Mouse (Mus musculus) skeletal muscle tissue, postnatal 0 days (tissue): ENCODE results near the gene Gm10160. TPM values are rescaled to one million over a fixed set of nuclear protein-coding genes. Genes with fewer than 3 reads are reported as not detected.

Experiments used
- polyA plus RNA-seq: library from polyadenylated mRNA; unstranded; fragments of >200 nt; fragmentation: Nextera tagmentation; extraction: Ambion mirVana; gene quantifications from 2 replicates; pipeline ENCODE4 v1.2.1, GENCODE M21; 2015

The Gm10160 gene
- not detected in 2 replicates for polyA plus RNA-seq

DNA sequence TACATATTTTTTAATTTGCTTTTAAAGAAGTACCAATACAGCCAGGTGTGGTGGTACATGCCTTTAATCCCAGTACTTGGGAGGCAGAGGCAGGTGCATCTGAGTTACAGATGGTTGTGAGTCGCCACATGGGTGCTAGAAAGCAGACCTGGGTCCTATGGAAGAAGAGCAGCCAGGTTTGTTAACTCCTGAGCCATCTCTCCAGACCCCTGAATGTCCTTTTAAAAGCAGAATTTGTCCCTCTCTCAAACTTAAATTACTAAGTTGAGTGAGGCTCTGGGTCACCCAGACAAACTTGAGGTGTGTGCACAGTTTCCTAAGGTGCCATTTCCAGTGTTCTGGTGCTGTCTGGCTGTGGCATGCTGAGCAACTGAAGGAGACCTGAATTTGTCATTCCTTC is at the start of gene Gm10160:
Gm10160 (minus strand) TSS at position 101 of the 400 bp plus-strand sequence.

DNA sequence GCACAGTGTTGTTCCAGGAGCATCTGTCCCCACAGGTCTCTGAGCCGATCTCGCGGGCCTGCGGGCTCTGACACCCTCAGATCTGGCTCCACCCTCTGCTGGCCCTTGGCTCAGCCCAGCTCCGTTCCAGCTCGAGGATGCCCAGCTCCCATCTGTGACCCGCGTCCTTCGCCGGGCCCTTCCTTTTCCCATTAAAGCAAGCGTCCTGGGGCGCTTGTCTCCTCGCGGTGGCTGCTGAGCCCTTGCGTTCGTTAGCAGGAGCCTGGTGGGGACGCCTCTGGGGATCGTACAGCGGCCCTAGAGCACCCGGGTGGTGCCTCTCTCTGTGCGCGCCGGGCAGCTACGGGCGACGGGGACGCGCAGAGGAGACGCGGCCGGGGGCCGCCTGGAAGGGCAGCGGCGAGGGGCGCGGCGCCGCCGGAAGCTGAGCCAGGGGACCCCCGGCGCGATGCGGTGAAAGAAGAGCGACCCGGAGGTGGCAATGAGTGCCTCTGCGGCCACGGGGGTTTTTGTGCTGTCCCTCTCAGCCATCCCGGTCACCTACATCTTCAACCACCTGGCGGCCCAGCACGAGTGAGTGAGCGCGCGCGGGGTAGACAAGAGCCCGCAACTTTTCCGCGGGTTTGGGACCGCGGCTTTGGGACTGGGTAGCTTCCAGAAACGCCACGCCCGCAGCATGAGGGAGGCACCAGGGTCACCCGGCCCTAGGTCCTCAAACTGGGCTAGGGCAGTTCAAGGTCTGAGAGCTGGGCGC is 3.6 kb upstream of the Gm10160 start, which contains the start of gene Tm6sf1:
Tm6sf1 (plus strand) TSS at position 34 of the 754 bp plus-strand sequence.

DNA sequence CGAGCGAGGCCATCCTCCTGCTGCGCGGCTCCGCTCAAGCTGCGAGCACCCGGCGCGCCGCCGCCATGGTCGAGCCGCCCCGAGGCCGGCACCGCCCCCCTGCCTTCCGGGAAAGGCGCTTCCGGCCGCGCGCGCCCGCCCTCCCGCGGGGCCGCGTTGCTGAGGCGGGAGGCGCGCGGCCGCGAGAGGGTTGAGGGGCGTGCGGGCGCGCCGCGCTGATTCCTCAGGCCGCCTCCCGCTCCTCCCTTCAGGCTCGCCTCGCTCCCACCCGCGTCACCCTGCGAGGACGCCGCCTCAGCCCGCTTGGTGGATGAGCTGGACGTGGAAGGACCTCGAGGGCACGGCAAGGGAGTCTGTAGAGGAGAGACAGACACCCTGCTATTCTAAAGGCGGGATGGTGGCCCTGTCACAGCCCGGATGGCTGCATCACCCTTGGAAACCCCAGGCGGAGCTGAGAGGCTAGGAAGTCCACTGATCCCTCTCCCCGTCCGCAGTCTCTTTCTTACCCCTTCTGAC is 26.2 kb downstream of the Gm10160 start, which contains the start of gene Btbd1:
Btbd1 (minus strand) TSS at position 53 of the 516 bp plus-strand sequence.

Other genes starting within 250 kb of the Gm10160 start
- 10.4 and 13.9 TPM in 2 replicates for gene Homer2, start 148.3 kb downstream of the Gm10160 start, polyA plus RNA-seq
- 85.6 and 87.4 TPM in 2 replicates for gene Ramac, start 92.9 kb downstream of the Gm10160 start, polyA plus RNA-seq
- gene 3110040N11Rik, start 66.3 kb downstream of the Gm10160 start, polyA plus RNA-seq = 28.0 and 33.7 TPM in 2 replicates
- 143 and 172 TPM in 2 replicates for gene Btbd1, start 26.4 kb downstream of the Gm10160 start, polyA plus RNA-seq
- gene Tm6sf1, start 3.2 kb upstream of the Gm10160 start, polyA plus RNA-seq = 160 and 179 TPM in 2 replicates
- gene Hdgfl3, start 78.7 kb upstream of the Gm10160 start, polyA plus RNA-seq = 6.6 and 7.9 TPM in 2 replicates
- gene Bnc1, start 136.5 kb upstream of the Gm10160 start, polyA plus RNA-seq = 0.04 and 0.06 TPM in 2 replicates